Mouse (Mus musculus) heart, embryonic 13.5 days (tissue): ENCODE data around the gene Cyp4f40. TPM values are rescaled to one million over a fixed set of nuclear protein-coding genes. Genes with fewer than 3 reads are reported as not detected.
"Not testable (repeated sequence)": the region's sequence is repeated elsewhere in the genome, so short reads cannot be mapped to it uniquely, and the experiment has no call there.

Experiments
- ATAC-seq: fragments of 200-750 bp; cut with Nextera tagmentation; 2 replicates; pipeline ENCODE4 v1.8.0; 2017; ENCODE audit warnings: moderate TSS enrichment; ENCODE audit not compliant: insufficient number of reproducible peaks, low FRiP score, low TSS enrichment; ENCODE audit errors: extremely low read depth
- H3K27ac ChIP-seq: fragments of 300-500 bp; sonication (generic); replicated peaks from 2 replicates; pipeline ENCODE4 v1.5.1; 2015; ENCODE audit warnings: moderate library complexity, mild to moderate bottlenecking, inconsistent platforms
- H3K27me3 ChIP-seq: fragments of 300-500 bp; sonication (generic); replicated peaks from 2 replicates; pipeline ENCODE4 v1.6.1; 2015; ENCODE audit warnings: mild to moderate bottlenecking, inconsistent platforms
- H3K36me3 ChIP-seq: fragments of 300-500 bp; sonication (generic); 2 replicates; pipeline ENCODE4 v1.6.1; 2015; ENCODE audit warnings: mild to moderate bottlenecking, inconsistent platforms
- H3K4me1 ChIP-seq: fragments of 300-500 bp; sonication (generic); 2 replicates; pipeline ENCODE4 v1.6.1; 2015; ENCODE audit warnings: inconsistent platforms
- H3K4me2 ChIP-seq: fragments of 300-500 bp; sonication (generic); 2 replicates; pipeline ENCODE4 v1.6.1; 2015; ENCODE audit warnings: inconsistent platforms, mild to moderate bottlenecking, moderate library complexity
- H3K4me3 ChIP-seq: fragments of 300-500 bp; sonication (generic); 2 replicates; pipeline ENCODE4 v1.5.1; 2015; ENCODE audit warnings: moderate library complexity, mild to moderate bottlenecking, inconsistent platforms
- H3K9ac ChIP-seq: fragments of 300-500 bp; sonication (generic); 2 replicates; pipeline ENCODE4 v1.6.1; 2015; ENCODE audit warnings: inconsistent platforms, mild to moderate bottlenecking, moderate library complexity
- H3K9me3 ChIP-seq: fragments of 300-500 bp; sonication (generic); 2 replicates; pipeline ENCODE4 v1.6.1; 2016; ENCODE audit warnings: inconsistent platforms
- WGBS: fragments of 180-500 bp; shearing (Covaris S2); methylation state at CpG from one replicate; pipeline ENCODE4 v1.1.7; 2015; ENCODE audit warnings: mixed read lengths; 5-methylcytosine and 5-hydroxymethylcytosine counted together
- polyA plus RNA-seq: library from polyadenylated mRNA; unstranded; fragments of >200 nt; fragmentation: Nextera tagmentation; extraction: Ambion mirVana; gene quantifications from 2 replicates; pipeline ENCODE4 v1.2.1, GENCODE M21; 2015

The Cyp4f40 gene
- polyA plus RNA-seq, 1 experiment from 2014 or later: not detected

GRCm38 (mm10) chr17:32710541-32710940, 51.8 kb downstream of the Cyp4f40 start:
- H3K9ac ChIP-seq, H3K4me1 ChIP-seq, H3K4me3 ChIP-seq, H3K27me3 ChIP-seq, ATAC-seq, H3K36me3 ChIP-seq, H3K27ac ChIP-seq, H3K4me2 ChIP-seq: not testable (repeated sequence)
- H3K9me3 ChIP-seq: peaks cover 20% of the 10 kb centered on the region

DNA sequence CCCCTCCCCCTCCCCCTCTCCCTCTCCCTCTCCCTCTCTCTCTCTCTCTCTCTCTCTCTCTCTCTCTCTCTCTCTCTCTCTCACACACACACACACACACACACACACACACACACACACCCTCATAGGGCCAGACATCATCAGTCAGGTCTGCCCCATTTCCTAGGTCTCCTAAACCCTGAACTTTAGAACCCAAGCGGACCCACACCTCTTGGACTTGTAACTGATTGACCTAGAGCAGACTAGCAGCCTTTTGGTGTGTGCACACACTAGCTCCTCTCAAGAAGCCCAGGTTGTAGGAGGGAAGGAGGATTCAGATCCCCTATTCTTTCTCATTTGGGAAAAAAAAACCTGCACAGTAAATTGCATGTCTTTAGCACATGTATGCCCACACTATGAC, 63.5 kb downstream of the Cyp4f40 start:
- not testable (repeated sequence) for H3K9ac ChIP-seq, H3K27ac ChIP-seq, H3K27me3 ChIP-seq, ATAC-seq, H3K4me2 ChIP-seq, H3K36me3 ChIP-seq, H3K4me3 ChIP-seq, H3K4me1 ChIP-seq
- WGBS: 71% methylated on average over 1 of the region's 1 CpGs
- H3K9me3 ChIP-seq: peaks cover 19% of the 10 kb centered on the region

GRCm38 (mm10) chr17:32722771-32723170, 64.1 kb downstream of the Cyp4f40 start:
- Histone ChIP-seq H3K4me2 (no peak overlapping the region), H3K36me3 (no peaks in the 10 kb centered on the region), H3K4me1 (no peaks in the 10 kb centered on the region), H3K9me3 (peaks cover 16% of the 10 kb centered on the region), H3K4me3 (no peak overlapping the region), H3K27ac (no peak overlapping the region), H3K9ac (no peak overlapping the region), H3K27me3 (no peaks in the 10 kb centered on the region)
- WGBS: 75% methylated on average over 7 of the region's 7 CpGs
- no peak for ATAC-seq

DNA sequence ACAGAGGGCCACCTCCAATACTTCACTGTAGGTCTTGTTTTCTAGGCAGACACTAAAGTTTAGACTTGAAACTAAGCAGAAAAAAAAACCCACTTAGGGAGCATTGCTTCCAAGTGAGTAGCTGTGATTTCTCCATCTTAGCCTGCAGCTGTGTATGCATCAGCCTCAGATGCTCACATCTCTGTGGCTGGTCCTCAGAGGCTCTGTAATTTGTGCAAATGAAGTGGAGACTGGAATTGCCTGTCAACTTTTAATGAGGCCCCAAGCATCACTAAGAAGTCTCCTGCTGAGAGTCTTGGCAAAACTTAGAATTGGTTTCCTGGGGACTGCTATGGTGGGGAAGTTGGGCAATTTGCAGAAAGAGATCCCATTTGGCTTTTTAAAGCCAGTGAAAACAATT, 67.7 kb downstream of the Cyp4f40 start:
- H3K9ac ChIP-seq, H3K9me3 ChIP-seq, ATAC-seq, H3K27ac ChIP-seq, H3K4me3 ChIP-seq, H3K4me1 ChIP-seq, H3K36me3 ChIP-seq, H3K4me2 ChIP-seq, H3K27me3 ChIP-seq: not testable (repeated sequence)

Other genes starting within 250 kb of the Cyp4f40 start
- 0.09 and 0.16 TPM in 2 replicates for gene Pglyrp2, start 234.7 kb upstream of the Cyp4f40 start, polyA plus RNA-seq
- gene Cyp4f39, start 206.2 kb upstream of the Cyp4f40 start, polyA plus RNA-seq: 0.15 and 0.38 TPM in 2 replicates
- gene Cyp4f17, start 152.8 kb upstream of the Cyp4f40 start, polyA plus RNA-seq: 6.4 and 7.5 TPM in 2 replicates
- 17.0 and 18.6 TPM in 2 replicates for gene Cyp4f16, start 122.3 kb upstream of the Cyp4f40 start, polyA plus RNA-seq
- gene Cyp4f37, start 37.6 kb upstream of the Cyp4f40 start, polyA plus RNA-seq: not detected in 2 replicates
- gene Cyp4f15, start 26.7 kb downstream of the Cyp4f40 start, polyA plus RNA-seq: 0.20 and 0.41 TPM in 2 replicates
- 12.1 and 17.3 TPM in 2 replicates for gene Zfp871, start 129.4 kb downstream of the Cyp4f40 start, polyA plus RNA-seq
- gene Zfp811, start 151.0 kb downstream of the Cyp4f40 start, polyA plus RNA-seq: 1.2 and 1.3 TPM in 2 replicates
- 7.8 and 8.1 TPM in 2 replicates for gene Zfp799, start 171.4 kb downstream of the Cyp4f40 start, polyA plus RNA-seq
- gene Zfp870, start 232.7 kb downstream of the Cyp4f40 start, polyA plus RNA-seq: 4.3 and 4.8 TPM in 2 replicates